Mouse (Mus musculus): ENCODE data around the gene Ptprf. TPM values are rescaled to one million over a fixed set of nuclear protein-coding genes. Genes with fewer than 3 reads are reported as not detected.

The Ptprf gene
- polyA plus RNA-seq, 1 experiment from 2014 or later = 64.4 TPM

DNA sequence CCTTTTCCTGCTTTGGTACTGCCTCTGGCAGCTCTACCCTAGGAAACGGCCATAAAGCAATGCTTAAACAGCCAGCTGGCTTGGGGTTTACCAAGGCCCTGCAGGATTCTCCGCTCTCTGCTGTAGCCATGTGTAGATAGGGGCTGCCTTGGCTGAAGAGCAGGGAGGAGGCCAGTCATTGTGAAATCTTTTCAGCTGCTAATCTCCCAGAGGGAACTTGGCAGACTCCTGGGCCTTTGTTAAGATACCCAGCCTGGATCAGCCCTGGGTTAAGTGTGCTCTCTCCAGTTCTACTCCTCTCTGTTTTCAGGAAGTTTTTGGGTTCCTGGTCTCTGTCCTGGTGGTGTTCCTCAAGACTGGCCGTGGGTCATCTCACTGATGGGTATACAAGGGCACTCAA, 43.9 kb downstream of the Ptprf start:
- no peak overlapping the region for H3K27ac ChIP-seq
- ATAC-seq (replicated peaks; ENCODE audit: low FRiP score) = no peak
- WGBS = 88% methylated on average over 3 of the region's 3 CpGs
- no peaks in the 10 kb centered on the region for H3K9me3 ChIP-seq (replicated peaks)
- no peak overlapping the region for H3K4me3 ChIP-seq (replicated peaks)
- peaks cover 41% of the 10 kb centered on the region for H3K4me1 ChIP-seq
- H3K9ac ChIP-seq = no peak overlapping the region
- no peak overlapping the region for H3K4me2 ChIP-seq
- H3K36me3 ChIP-seq = peaks cover 87% of the 10 kb centered on the region
- no peaks in the 10 kb centered on the region for H3K27me3 ChIP-seq

DNA sequence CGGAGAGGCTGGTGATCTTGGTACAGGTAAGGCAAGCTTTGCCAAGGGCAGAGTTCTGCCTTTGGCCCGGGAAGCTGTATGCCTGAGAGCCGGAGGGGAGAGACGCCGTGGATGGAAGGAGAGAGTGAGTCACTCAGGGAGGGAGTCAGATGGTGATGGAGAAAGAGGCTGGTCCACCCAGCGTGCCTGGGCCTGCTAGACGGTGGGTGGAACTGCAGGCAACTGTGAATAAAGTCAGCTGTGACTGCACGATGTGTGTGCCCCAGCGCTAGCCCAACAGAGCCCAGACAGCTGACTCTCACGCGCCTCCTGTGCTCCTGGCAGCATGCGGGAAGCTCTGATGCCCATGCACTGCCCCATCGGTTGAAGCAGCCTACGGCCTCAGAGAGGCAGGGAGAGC, 45.4 kb downstream of the Ptprf start:
- no peaks in the 10 kb centered on the region for H3K9me3 ChIP-seq (replicated peaks)
- no peak overlapping the region for H3K27ac ChIP-seq
- WGBS = 88% methylated on average over 14 of the region's 14 CpGs
- no peak for ATAC-seq (replicated peaks; ENCODE audit: low FRiP score)
- H3K9ac ChIP-seq = no peak overlapping the region
- peaks cover 80% of the 10 kb centered on the region for H3K36me3 ChIP-seq
- no peak overlapping the region for H3K4me2 ChIP-seq
- H3K4me1 ChIP-seq = peaks cover 48% of the 10 kb centered on the region
- no peaks in the 10 kb centered on the region for H3K27me3 ChIP-seq
- H3K4me3 ChIP-seq (replicated peaks) = no peak overlapping the region

DNA sequence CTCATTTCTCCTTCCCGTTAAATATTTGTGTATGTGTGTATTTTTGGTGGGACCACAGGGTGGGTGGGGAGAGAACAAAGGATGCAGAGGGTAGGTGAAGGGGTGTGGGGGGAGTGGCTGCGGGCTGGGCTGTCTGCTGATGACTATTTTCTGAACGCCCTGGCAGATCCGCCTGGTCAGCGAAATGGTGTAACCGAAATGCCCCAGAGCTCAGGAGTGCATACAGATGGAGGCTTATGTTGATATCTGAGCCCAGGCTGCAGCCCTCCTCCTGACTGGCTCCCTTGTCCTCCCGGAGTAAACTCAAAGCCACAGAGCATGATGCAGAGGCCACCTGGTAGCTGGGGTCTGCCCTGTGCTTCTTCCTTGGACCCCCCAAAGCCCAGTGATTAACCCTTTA, 47.4 kb downstream of the Ptprf start:
- Histone ChIP-seq H3K27me3 (no peaks in the 10 kb centered on the region), H3K9ac (no peak overlapping the region), H3K36me3 (peaks cover 63% of the 10 kb centered on the region), H3K4me3 (replicated peaks) (no peak overlapping the region), H3K4me2 (no peak overlapping the region), H3K9me3 (replicated peaks) (no peaks in the 10 kb centered on the region), H3K27ac (peak overlapping the region; percentile 80), H3K4me1 (peaks cover 41% of the 10 kb centered on the region)
- 56% methylated on average over 7 of the region's 7 CpGs for WGBS
- peak; percentile 44 for ATAC-seq (replicated peaks; ENCODE audit: low FRiP score)

DNA sequence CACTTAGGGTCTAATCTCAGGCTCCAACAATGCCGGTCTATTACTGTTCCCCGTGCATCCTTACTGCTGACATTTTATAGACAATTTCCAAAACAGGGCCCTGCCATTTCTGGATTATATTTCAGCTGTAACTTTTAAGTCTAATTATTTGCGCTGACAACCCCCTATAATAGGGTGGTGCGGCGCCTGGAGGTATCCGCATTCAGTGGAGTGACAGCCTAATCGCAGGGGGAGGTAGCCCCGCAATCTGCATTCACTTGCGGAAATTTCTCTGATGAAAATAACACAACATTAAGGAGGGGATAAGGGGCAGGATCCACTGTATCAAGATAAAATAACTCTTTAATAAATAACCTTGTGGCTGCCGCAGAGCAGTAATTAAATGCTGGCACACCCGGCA, 47.9 kb downstream of the Ptprf start:
- H3K9ac ChIP-seq = no peak overlapping the region
- H3K4me2 ChIP-seq = no peak overlapping the region
- WGBS = 81% methylated on average over 11 of the region's 11 CpGs
- H3K36me3 ChIP-seq = peaks cover 63% of the 10 kb centered on the region
- H3K27ac ChIP-seq = peak overlapping the region; percentile 80
- no peak overlapping the region for H3K4me3 ChIP-seq (replicated peaks)
- peaks cover 43% of the 10 kb centered on the region for H3K4me1 ChIP-seq
- no peak for ATAC-seq (replicated peaks; ENCODE audit: low FRiP score)
- no peaks in the 10 kb centered on the region for H3K27me3 ChIP-seq
- H3K9me3 ChIP-seq (replicated peaks) = no peaks in the 10 kb centered on the region

DNA sequence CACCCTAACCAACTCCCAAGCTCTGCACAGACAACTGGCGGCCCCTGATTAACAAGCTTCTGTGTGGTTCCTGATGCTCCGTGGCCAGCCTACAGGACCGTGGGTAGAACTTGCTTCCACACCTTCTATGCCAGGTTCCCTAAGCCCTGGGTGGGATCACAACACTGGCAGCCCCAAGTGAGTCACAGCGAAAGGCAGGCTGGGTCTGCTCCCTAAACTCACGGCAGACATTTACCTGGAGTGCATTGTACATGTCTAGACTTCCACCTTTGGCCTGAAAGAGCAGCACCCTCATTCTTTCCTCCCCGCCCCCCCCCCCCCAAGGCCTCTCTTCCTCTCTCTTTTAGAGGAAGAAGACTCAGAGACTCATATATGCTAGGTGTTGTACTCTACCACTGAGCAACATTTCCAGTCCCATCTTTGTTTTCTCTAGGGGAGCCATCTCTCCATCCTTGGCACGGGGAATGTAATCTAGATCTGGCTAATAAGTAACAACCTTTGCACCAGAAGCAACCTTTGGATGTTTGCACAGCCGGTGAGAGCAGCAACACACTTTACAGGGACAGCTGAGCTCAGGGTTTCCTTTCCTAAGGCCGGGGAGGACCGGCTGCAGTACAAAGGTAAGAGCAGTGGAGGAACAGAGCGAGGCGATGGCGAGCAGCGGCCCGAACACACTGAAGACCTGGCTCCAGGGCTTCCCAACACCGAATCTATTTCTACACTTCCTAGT, 51.1 kb downstream of the Ptprf start:
- no peak overlapping the region for H3K4me2 ChIP-seq
- no peak overlapping the region for H3K4me3 ChIP-seq (replicated peaks)
- peaks cover 62% of the 10 kb centered on the region for H3K36me3 ChIP-seq
- H3K4me1 ChIP-seq = peaks cover 56% of the 10 kb centered on the region
- no peaks in the 10 kb centered on the region for H3K27me3 ChIP-seq
- peak overlapping the region; percentile 76 for H3K27ac ChIP-seq
- 65% methylated on average over 16 of the region's 16 CpGs for WGBS
- H3K9me3 ChIP-seq (replicated peaks) = no peaks in the 10 kb centered on the region
- ATAC-seq (replicated peaks; ENCODE audit: low FRiP score) = peak; percentile 69
- H3K9ac ChIP-seq = no peak overlapping the region

DNA sequence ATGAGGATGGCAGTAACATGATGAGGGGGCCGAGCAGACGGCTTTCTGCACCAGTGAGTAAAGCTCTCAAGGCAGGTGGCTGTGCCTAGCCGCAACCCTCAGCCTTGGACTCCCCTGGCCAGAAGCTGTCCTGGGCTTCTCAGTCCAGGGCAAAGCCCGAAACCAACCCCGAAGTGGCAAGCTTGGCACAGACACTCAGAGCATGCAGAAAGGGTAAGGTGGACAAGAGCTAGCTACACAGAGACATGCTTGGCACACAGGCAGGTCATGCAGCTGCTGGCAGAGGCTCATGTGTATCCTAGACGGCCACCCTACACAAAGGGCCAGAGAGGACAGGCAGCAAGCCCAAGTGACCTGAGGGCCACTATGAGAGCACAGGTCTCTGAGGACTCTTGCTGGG, 52.5 kb downstream of the Ptprf start:
- H3K4me1 ChIP-seq = peaks cover 48% of the 10 kb centered on the region
- peak; percentile 5; the same call in 1 of the 2 replicates for ATAC-seq (replicated peaks; ENCODE audit: low FRiP score)
- peak overlapping the region; percentile 37; the same call in 1 of the 2 replicates for H3K27ac ChIP-seq
- no peak overlapping the region for H3K9ac ChIP-seq
- peaks cover 65% of the 10 kb centered on the region for H3K36me3 ChIP-seq
- no peak overlapping the region for H3K4me3 ChIP-seq (replicated peaks)
- no peaks in the 10 kb centered on the region for H3K27me3 ChIP-seq
- WGBS = 73% methylated on average over 6 of the region's 6 CpGs
- no peaks in the 10 kb centered on the region for H3K9me3 ChIP-seq (replicated peaks)
- H3K4me2 ChIP-seq = no peak overlapping the region

DNA sequence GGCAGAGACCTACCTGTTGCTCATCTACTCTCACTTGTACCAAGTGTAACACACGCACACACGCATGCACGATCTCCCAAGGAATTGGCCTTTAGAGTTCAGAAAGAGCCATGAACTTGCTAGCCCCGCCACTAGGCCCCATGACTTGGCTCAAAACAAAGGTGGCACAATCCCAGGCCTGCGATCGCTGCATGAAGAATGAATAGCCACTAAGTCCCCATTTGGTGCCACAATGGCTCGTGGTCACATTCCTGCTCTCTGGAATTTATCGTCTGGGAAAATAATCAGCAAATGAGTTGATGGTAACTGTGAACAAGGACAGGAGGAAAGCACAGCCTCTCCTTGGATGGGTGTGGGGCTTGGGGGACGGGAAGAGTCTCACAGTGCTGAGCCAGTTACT, 54.3 kb downstream of the Ptprf start:
- no peak overlapping the region for H3K4me3 ChIP-seq (replicated peaks)
- H3K4me2 ChIP-seq = no peak overlapping the region
- 90% methylated on average over 9 of the region's 9 CpGs for WGBS
- H3K27ac ChIP-seq = no peak overlapping the region
- ATAC-seq (replicated peaks; ENCODE audit: low FRiP score) = no peak
- no peak overlapping the region for H3K9ac ChIP-seq
- peaks cover 39% of the 10 kb centered on the region for H3K4me1 ChIP-seq
- no peaks in the 10 kb centered on the region for H3K9me3 ChIP-seq (replicated peaks)
- H3K36me3 ChIP-seq = peaks cover 71% of the 10 kb centered on the region
- no peaks in the 10 kb centered on the region for H3K27me3 ChIP-seq

DNA sequence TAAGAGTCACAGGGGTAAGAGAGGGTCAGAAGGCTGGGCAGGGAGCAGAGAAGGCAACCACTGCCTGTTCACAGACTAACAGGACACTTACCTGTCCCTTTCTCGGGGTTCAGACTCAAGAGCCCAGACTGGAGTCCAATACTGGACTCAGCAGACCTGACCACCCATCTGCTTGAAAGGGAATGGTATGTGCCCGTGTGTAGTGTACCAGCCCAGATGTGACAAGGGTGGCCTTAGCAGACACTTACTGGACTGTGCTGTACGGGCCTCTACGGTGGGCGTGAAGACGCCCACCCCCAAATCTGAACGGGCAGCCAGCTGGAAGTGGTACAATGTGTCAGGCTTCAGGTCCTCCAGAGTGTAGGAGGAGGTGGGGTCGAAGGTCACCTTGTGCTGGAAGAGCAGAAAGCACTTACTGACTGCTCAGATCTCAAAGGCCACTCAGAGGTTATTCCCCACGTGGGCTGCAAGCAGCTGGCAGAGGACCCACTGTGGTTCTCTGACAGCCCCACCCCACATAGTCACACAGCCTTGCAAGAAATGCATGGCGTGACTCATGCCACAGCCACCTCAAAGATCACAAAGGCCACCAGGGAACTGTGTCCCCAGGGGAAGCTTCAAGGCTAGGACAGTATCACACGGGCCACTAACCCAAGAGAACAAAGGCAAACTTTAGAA, 56.4 kb downstream of the Ptprf start:
- Histone ChIP-seq H3K4me3 (replicated peaks) (no peak overlapping the region), H3K36me3 (peaks cover 88% of the 10 kb centered on the region), H3K4me1 (peaks cover 26% of the 10 kb centered on the region), H3K27me3 (no peaks in the 10 kb centered on the region), H3K9me3 (replicated peaks) (no peaks in the 10 kb centered on the region), H3K9ac (no peak overlapping the region), H3K27ac (no peak overlapping the region), H3K4me2 (no peak overlapping the region)
- 0 out of 2 replicates have a peak, but pooled peaks have one; percentile 16 for ATAC-seq (replicated peaks; ENCODE audit: low FRiP score)
- 46% methylated on average over 11 of the region's 11 CpGs for WGBS

DNA sequence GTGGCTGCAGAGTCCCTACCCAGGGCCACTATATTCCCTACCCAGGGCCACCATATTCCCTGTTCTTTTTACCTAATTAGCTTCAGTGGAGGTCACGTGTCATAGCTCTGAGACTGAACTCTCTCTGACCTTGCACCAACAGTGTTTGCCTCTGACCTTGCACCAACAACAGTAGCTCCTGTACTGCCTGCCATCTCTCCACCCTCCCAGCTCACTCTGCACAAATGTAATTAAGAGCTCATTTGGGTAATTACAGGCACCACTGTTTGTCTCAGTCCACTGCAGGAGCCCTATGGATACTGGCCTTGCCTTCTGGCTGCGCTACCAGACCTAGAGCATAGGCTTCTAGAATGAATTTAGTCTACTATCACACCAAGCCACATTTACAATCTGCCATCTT, 57.3 kb downstream of the Ptprf start:
- Histone ChIP-seq H3K27me3 (no peaks in the 10 kb centered on the region), H3K9me3 (replicated peaks) (no peaks in the 10 kb centered on the region), H3K4me2 (no peak overlapping the region), H3K4me1 (peaks cover 24% of the 10 kb centered on the region), H3K27ac (no peak overlapping the region), H3K36me3 (peaks cover 97% of the 10 kb centered on the region), H3K9ac (no peak overlapping the region), H3K4me3 (replicated peaks) (no peak overlapping the region)
- ATAC-seq (replicated peaks; ENCODE audit: low FRiP score) = no peak
- WGBS = 86% methylated on average over 2 of the region's 2 CpGs

DNA sequence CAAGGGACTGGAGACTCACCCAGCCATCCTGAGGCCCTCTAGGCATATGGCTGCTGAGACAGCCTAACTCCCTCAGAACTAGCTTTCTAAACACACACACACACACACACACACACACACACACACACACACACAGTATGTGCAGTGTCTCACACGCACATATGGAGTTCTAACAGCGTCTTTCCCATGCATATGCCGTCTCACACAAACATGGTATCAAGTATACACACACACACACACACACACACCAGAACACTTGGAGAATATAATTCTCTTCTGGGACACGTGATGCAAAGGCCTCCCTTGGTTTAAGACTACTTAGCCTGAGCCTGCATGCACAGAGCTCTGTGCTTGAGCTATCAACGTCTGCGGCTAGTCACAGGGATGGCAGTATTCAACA, 59.3 kb downstream of the Ptprf start:
- WGBS = 86% methylated on average over 6 of the region's 6 CpGs

DNA sequence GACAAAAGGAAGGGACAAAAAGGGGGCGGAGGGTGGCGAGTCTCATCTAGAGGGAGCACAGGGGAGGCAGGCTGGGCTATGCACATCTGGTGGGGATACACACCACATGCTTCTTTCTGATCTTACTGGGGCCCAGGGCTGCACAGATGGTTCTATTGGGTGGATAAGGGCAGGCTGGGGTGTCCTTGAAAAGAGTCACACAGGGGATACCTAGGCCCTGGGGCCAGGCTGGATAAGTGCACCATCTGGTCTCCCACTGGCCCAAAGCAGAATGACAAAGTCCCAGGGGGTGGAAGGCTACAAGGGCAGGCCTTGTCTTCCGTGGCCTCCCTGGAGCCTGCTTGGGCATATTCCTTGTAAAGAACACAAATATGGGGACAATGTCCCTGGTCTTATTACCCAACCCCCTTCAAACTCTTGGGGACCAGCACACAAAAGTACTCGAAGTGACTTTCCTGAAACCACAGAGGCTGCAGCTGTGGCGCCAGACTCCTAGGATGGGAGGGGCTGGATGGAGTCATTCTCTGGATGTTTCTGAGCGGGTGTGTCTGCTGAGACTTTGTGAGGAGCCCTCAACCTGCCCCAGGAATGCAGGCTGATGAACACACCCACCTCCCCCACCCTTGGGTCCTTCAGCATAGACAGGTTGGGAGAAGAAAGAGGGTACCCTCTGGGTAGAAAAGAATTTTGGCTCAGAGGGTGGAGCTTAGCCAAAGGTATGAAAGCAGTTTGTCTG, 62.0 kb downstream of the Ptprf start:
- 88% methylated on average over 6 of the region's 6 CpGs for WGBS
- no peak for ATAC-seq (replicated peaks; ENCODE audit: low FRiP score)

More for the DNA sequence above, 59.3 kb downstream of the Ptprf start:
- no peaks in the 10 kb centered on the region for H3K27me3 ChIP-seq
- ATAC-seq (replicated peaks; ENCODE audit: low FRiP score) = no peak
- H3K27ac ChIP-seq = no peak overlapping the region
- no peak overlapping the region for H3K4me2 ChIP-seq
- H3K36me3 ChIP-seq = peaks cover 99% of the 10 kb centered on the region
- peaks cover 12% of the 10 kb centered on the region for H3K4me1 ChIP-seq
- no peak overlapping the region for H3K9ac ChIP-seq
- no peak overlapping the region for H3K4me3 ChIP-seq (replicated peaks)
- no peaks in the 10 kb centered on the region for H3K9me3 ChIP-seq (replicated peaks)

DNA sequence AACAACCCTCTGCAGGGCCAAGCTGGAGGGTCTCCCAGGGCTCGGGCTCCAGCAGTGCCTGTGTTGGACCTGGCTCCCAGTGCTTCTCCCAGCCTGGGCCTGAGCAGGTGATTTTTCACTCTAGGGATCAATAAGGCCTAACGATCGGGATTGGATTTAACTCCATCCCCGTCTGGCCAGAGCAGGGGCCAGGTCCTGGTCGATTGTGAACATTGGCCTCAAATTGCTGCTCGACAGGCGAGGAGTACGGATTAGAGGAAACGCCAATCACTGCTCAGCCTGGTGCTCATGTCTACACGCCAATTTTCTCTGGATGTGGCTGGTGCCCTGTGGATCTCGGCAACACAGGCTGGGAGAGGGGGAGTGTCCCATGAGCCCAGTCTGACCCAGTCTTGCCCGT, 63.8 kb downstream of the Ptprf start:
- no peak overlapping the region for H3K4me2 ChIP-seq
- no peak overlapping the region for H3K27ac ChIP-seq
- H3K4me3 ChIP-seq (replicated peaks) = no peak overlapping the region
- peaks cover 99% of the 10 kb centered on the region for H3K36me3 ChIP-seq
- H3K27me3 ChIP-seq = no peaks in the 10 kb centered on the region
- H3K9me3 ChIP-seq (replicated peaks) = no peaks in the 10 kb centered on the region
- no peaks in the 10 kb centered on the region for H3K4me1 ChIP-seq
- no peak overlapping the region for H3K9ac ChIP-seq
- ATAC-seq (replicated peaks; ENCODE audit: low FRiP score) = no peak
- WGBS = 90% methylated on average over 12 of the region's 12 CpGs

More for the DNA sequence above, 62.0 kb downstream of the Ptprf start:
- Histone ChIP-seq H3K9me3 (replicated peaks) (no peaks in the 10 kb centered on the region), H3K27ac (no peak overlapping the region), H3K36me3 (peaks cover 99% of the 10 kb centered on the region), H3K27me3 (no peaks in the 10 kb centered on the region), H3K4me3 (replicated peaks) (no peak overlapping the region), H3K4me2 (no peak overlapping the region), H3K9ac (no peak overlapping the region), H3K4me1 (no peaks in the 10 kb centered on the region)
